Mouse (Mus musculus) MEL (cell line): ENCODE results near the gene Dgkg. TPM values are rescaled to one million over a fixed set of nuclear protein-coding genes. Genes with fewer than 3 reads are reported as not detected.

Experiments used
- DNase-seq: peaks from one replicate; pipeline ENCODE4 v3.0.0; 2011; ENCODE audit warnings: low read depth, low spot score
- H3K27ac ChIP-seq: 2 replicates; pipeline ENCODE4 v1.5.1; 2012; ENCODE audit warnings: low read depth, mild to moderate bottlenecking, control low read depth, low read length, moderate library complexity; ENCODE audit not compliant: control insufficient read depth
- H3K27me3 ChIP-seq, 2 experiments: fragments of 150-350 bp in 1 of 2; sonication (generic) in 1 of 2; 2 replicates each; pipeline ENCODE4 v1.6.1; 2012; ENCODE audit warnings: low read length in 2 of 2, mild to moderate bottlenecking in 2 of 2, improper control_type of control experiment in 1 of 2, moderate library complexity in 1 of 2; ENCODE audit not compliant: insufficient read depth in 2 of 2, control insufficient read depth in 1 of 2
- H3K36me3 ChIP-seq, 2 experiments: 2 replicates each; pipeline ENCODE4 v1.6.1; 2012 to 2014; ENCODE audit warnings: low read length in 2 of 2, improper control_type of control experiment in 1 of 2, inconsistent platforms in 1 of 2, mild to moderate bottlenecking in 1 of 2; ENCODE audit not compliant: insufficient read depth in 2 of 2, control insufficient read depth in 1 of 2
- H3K4me1 ChIP-seq, 2 experiments: fragments of 150-350 bp in 1 of 2; sonication (generic) in 1 of 2; 2 replicates each; pipeline ENCODE4 v1.6.1; 2012; ENCODE audit warnings: low read length in 2 of 2, improper control_type of control experiment in 1 of 2, mild to moderate bottlenecking in 1 of 2; ENCODE audit not compliant: insufficient read depth in 2 of 2, control insufficient read depth in 1 of 2
- H3K4me3 ChIP-seq, 2 experiments: fragments of 150-350 bp in 1 of 2; sonication (generic) in 1 of 2; 2 replicates each; pipeline ENCODE4 v1.5.1; 2012; ENCODE audit warnings: low read depth in 2 of 2, low read length in 2 of 2, mild to moderate bottlenecking in 2 of 2, moderate library complexity in 2 of 2, control low read depth in 1 of 2, improper control_type of control experiment in 1 of 2; ENCODE audit not compliant: control insufficient read depth in 1 of 2, insufficient read depth in 1 of 2
- H3K79me2 ChIP-seq: 2 replicates; pipeline ENCODE4 v1.6.1; 2012; ENCODE audit warnings: mild to moderate bottlenecking, low read length, moderate library complexity; ENCODE audit not compliant: control insufficient read depth, poor library complexity, insufficient read depth
- H3K9ac ChIP-seq: 2 replicates; pipeline ENCODE4 v1.6.1; 2012; ENCODE audit warnings: low read depth, mild to moderate bottlenecking, control low read depth, low read length, moderate library complexity; ENCODE audit not compliant: control insufficient read depth, poor library complexity, severe bottlenecking
- H3K9me3 ChIP-seq: fragments of 150-350 bp; sonication (generic); replicated peaks from 2 replicates; pipeline ENCODE4 v1.6.1; 2012; ENCODE audit warnings: mild to moderate bottlenecking, low read length, improper control_type of control experiment, moderate library complexity; ENCODE audit not compliant: insufficient read depth
- BHLHE40 ChIP-seq: IDR thresholded peaks from 2 replicates; pipeline ENCODE4 v1.6.1; 2012; ENCODE audit warnings: low read depth, mild to moderate bottlenecking, inconsistent platforms, low read length, improper control_type of control experiment, borderline replicate concordance
- CHD1 ChIP-seq: IDR thresholded peaks from 2 replicates; pipeline ENCODE4 v1.6.1; 2012; ENCODE audit warnings: low read depth, mild to moderate bottlenecking, inconsistent platforms, low read length, improper control_type of control experiment
- CHD2 ChIP-seq: IDR thresholded peaks from 2 replicates; pipeline ENCODE4 v1.6.1; 2011; ENCODE audit warnings: low read length, improper control_type of control experiment
- E2F4 ChIP-seq: IDR thresholded peaks from 2 replicates; pipeline ENCODE4 v1.6.1; 2011; ENCODE audit warnings: low read depth, low read length, improper control_type of control experiment, borderline replicate concordance
- ELF1 ChIP-seq: IDR thresholded peaks from 2 replicates; pipeline ENCODE4 v1.6.1; 2014; ENCODE audit warnings: low read depth, mild to moderate bottlenecking, inconsistent platforms, low read length, improper control_type of control experiment, moderate library complexity
- ETS1 ChIP-seq: IDR thresholded peaks from 2 replicates; pipeline ENCODE4 v1.6.1; 2012; ENCODE audit warnings: low read depth, mild to moderate bottlenecking, inconsistent platforms, low read length, improper control_type of control experiment, moderate library complexity
- GABPA ChIP-seq: IDR thresholded peaks from 2 replicates; pipeline ENCODE4 v1.6.1; 2012; ENCODE audit warnings: low read depth, mild to moderate bottlenecking, inconsistent platforms, low read length, improper control_type of control experiment, moderate library complexity
- HCFC1 ChIP-seq: IDR thresholded peaks from 2 replicates; pipeline ENCODE4 v1.6.1; 2012; ENCODE audit warnings: low read depth, mild to moderate bottlenecking, inconsistent platforms, low read length, improper control_type of control experiment, moderate library complexity
- KAT2A ChIP-seq: conservative IDR thresholded peaks from 2 replicates; pipeline ENCODE4 v1.6.1; 2012; ENCODE audit warnings: low read depth, low read length, improper control_type of control experiment, inconsistent platforms
- MAFK ChIP-seq: IDR thresholded peaks from 2 replicates; pipeline ENCODE4 v1.6.1; 2011; ENCODE audit warnings: low read depth, mild to moderate bottlenecking, low read length, improper control_type of control experiment, borderline replicate concordance
- MAZ ChIP-seq: IDR thresholded peaks from 2 replicates; pipeline ENCODE4 v1.6.1; 2012; ENCODE audit warnings: low read depth, mild to moderate bottlenecking, inconsistent platforms, low read length, improper control_type of control experiment
- MEF2A ChIP-seq: IDR thresholded peaks from 2 replicates; pipeline ENCODE4 v1.6.1; 2014; ENCODE audit warnings: low read depth, mild to moderate bottlenecking, inconsistent platforms, low read length, improper control_type of control experiment; ENCODE audit not compliant: poor library complexity, insufficient replicate concordance, severe bottlenecking; ENCODE audit errors: extremely low read depth
- MXI1 ChIP-seq: IDR thresholded peaks from 2 replicates; pipeline ENCODE4 v1.6.1; 2011; ENCODE audit warnings: mild to moderate bottlenecking, low read depth, low read length, improper control_type of control experiment
- MYC ChIP-seq: IDR thresholded peaks from 2 replicates; pipeline ENCODE4 v1.6.1; 2011; ENCODE audit warnings: low read depth, mild to moderate bottlenecking, low read length, improper control_type of control experiment, moderate library complexity
- NRF1 ChIP-seq: IDR thresholded peaks from 2 replicates; pipeline ENCODE4 v1.6.1; 2014; ENCODE audit warnings: low read depth, mild to moderate bottlenecking, inconsistent platforms, low read length, improper control_type of control experiment, moderate library complexity; ENCODE audit not compliant: poor library complexity, insufficient read depth, severe bottlenecking
- POLR2AphosphoS2 ChIP-seq: IDR thresholded peaks from 2 replicates; pipeline ENCODE4 v1.6.1; 2011; ENCODE audit warnings: low read length, improper control_type of control experiment
- RAD21 ChIP-seq: IDR thresholded peaks from 2 replicates; pipeline ENCODE4 v1.6.1; 2011; ENCODE audit warnings: mild to moderate bottlenecking, low read depth, low read length, improper control_type of control experiment
- RCOR1 ChIP-seq: IDR thresholded peaks from 2 replicates; pipeline ENCODE4 v1.6.1; 2012; ENCODE audit warnings: low read depth, mild to moderate bottlenecking, inconsistent platforms, low read length, improper control_type of control experiment
- SMC3 ChIP-seq: IDR thresholded peaks from 2 replicates; pipeline ENCODE4 v1.6.1; 2011; ENCODE audit warnings: low read depth, low read length, improper control_type of control experiment
- TBP ChIP-seq: IDR thresholded peaks from 2 replicates; pipeline ENCODE4 v1.8.0; 2011; ENCODE audit warnings: low read depth, low read length, improper control_type of control experiment
- TCF12 ChIP-seq: IDR thresholded peaks from 2 replicates; pipeline ENCODE4 v1.6.1; 2014; ENCODE audit warnings: low read depth, mild to moderate bottlenecking, inconsistent platforms, low read length, improper control_type of control experiment, moderate library complexity
- USF2 ChIP-seq, 2 experiments: IDR thresholded peaks; 2 replicates each; pipeline ENCODE4 v1.6.1; 2011 to 2012; ENCODE audit warnings: improper control_type of control experiment in 2 of 2, low read length in 2 of 2, borderline replicate concordance in 1 of 2, inconsistent platforms in 1 of 2, low read depth in 1 of 2, mild to moderate bottlenecking in 1 of 2; ENCODE audit not compliant: insufficient read depth in 1 of 2
- ZC3H11A ChIP-seq: IDR thresholded peaks from 2 replicates; pipeline ENCODE4 v1.6.1; 2012; ENCODE audit warnings: low read depth, mild to moderate bottlenecking, inconsistent platforms, low read length, improper control_type of control experiment
- ZMIZ1 ChIP-seq: IDR thresholded peaks from 2 replicates; pipeline ENCODE4 v1.6.1; 2012; ENCODE audit warnings: low read depth, mild to moderate bottlenecking, inconsistent platforms, low read length, improper control_type of control experiment, moderate library complexity
- ZNF384 ChIP-seq: IDR thresholded peaks from 2 replicates; pipeline ENCODE4 v1.6.1; 2012; ENCODE audit warnings: low read depth, mild to moderate bottlenecking, inconsistent platforms, low read length, improper control_type of control experiment
- polyA plus RNA-seq, 2 experiments: library from polyadenylated mRNA; stranded (reverse) in 1 of 2; unstranded in 1 of 2; fragments of >175 nt in 1 of 2; fragments of >200 nt in 1 of 2; gene quantifications; 2 replicates each; pipeline versions ENCODE4 v1.2.1 to v1.2.4; 2012; ENCODE audit warnings: low replicate concordance in 2 of 2, low read depth in 1 of 2; ENCODE audit not compliant: insufficient read length in 2 of 2, insufficient read depth in 1 of 2, missing spikeins in 1 of 2
- total RNA-seq: library from RNA; depleted of rRNA; stranded (reverse); fragments of 300-350 nt; gene quantifications from 2 replicates; pipeline ENCODE4 v1.2.3, GENCODE M21; 2012

Dgkg gene
- total and polyA plus RNA-seq, 3 experiments = not detected

DNA sequence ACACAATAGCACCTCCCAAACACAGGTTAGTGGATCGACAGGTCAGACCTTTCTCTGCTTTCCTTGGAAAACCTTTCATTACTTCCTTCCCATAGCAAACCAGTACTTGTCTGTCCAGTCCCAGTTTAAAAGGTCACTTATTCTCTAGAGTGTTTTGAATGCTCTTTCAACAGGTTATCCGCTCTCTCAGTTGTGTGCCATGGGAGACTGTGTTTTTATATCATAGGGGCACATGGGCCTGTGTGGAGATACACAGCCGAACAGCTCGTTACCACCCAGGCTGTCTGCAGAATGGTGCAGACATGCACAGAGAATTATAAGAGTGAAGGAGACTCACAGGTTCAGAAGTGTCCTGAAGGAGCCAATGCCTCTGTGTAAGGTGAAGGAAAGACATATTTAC, 26.7 kb downstream of the Dgkg start:
- no peak overlapping the region for H3K27ac ChIP-seq
- no peak for DNase-seq
- no peak overlapping the region for H3K9ac ChIP-seq
- no peaks in the 10 kb centered on the region for H3K27me3 ChIP-seq
- TF ChIP-seq POLR2AphosphoS2 (no peak), TCF12 (no peak), MAFK (no peak), BHLHE40 (no peak), RCOR1 (no peak), SMC3 (no peak), ZMIZ1 (no peak), MEF2A (no peak)
- no peak overlapping the region for H3K4me3 ChIP-seq
- H3K79me2 ChIP-seq = no peaks in the 10 kb centered on the region
- no peaks in the 10 kb centered on the region for H3K36me3 ChIP-seq
- no peaks in the 10 kb centered on the region for H3K4me1 ChIP-seq
- H3K9me3 ChIP-seq = no peaks in the 10 kb centered on the region

DNA sequence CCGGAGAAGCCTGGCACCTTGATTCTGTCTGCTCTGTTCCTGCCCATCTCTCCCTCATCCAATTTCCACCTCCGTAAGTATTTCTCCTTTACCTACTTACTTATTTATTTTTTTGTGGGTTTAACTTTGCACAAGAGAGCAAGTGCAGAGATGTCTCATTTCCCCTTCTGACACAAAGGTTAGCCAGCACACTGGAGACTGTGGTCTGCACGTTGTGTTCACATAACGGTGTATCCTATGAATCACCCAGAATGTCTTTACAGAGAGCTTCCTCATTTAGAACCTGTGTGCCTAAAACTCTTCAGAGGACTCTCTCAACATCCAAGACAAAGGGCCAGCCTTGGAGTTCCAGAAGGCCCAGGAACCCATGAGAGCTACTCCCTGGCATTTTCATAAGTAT, 27.1 kb downstream of the Dgkg start:
- TF ChIP-seq HCFC1 (no peak), NRF1 (no peak), MXI1 (no peak), MEF2A (no peak), RAD21 (no peak)
- no peak overlapping the region for H3K9ac ChIP-seq
- no peak for DNase-seq
- H3K79me2 ChIP-seq = no peaks in the 10 kb centered on the region
- H3K4me3 ChIP-seq = no peak overlapping the region
- no peak overlapping the region for H3K27ac ChIP-seq
- no peaks in the 10 kb centered on the region for H3K9me3 ChIP-seq
- no peaks in the 10 kb centered on the region for H3K27me3 ChIP-seq
- no peaks in the 10 kb centered on the region for H3K4me1 ChIP-seq
- H3K36me3 ChIP-seq = no peaks in the 10 kb centered on the region

DNA sequence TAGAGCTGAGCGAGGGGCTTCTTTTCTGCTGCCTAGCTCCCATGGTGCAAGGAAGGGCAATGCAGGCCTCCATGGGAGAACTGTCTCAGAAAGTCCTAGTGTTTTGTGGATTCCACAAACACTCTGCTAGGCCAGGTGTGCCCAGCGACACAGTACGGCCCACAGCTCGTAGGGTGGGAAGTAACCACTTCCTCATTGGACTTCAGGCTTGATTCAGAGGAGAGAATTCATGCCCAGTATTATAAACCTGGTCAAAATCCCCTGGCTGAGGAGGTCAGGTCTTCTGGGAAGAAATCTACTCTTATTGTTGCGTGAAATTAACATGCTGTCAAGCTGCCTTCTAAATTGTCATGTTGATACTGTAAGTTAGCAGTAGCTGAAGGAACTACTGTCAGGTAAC, 31.0 kb downstream of the Dgkg start:
- H3K4me3 ChIP-seq = no peak overlapping the region
- no peaks in the 10 kb centered on the region for H3K4me1 ChIP-seq
- no peaks in the 10 kb centered on the region for H3K9me3 ChIP-seq
- H3K27ac ChIP-seq = no peak overlapping the region
- H3K27me3 ChIP-seq = no peaks in the 10 kb centered on the region; a peak in 1 of 4 replicates
- DNase-seq = no peak
- H3K79me2 ChIP-seq = no peaks in the 10 kb centered on the region
- H3K36me3 ChIP-seq = no peaks in the 10 kb centered on the region
- H3K9ac ChIP-seq = no peak overlapping the region
- TF ChIP-seq KAT2A (no peak), CHD2 (no peak), HCFC1 (no peak), ETS1 (no peak), ELF1 (no peak), POLR2AphosphoS2 (no peak), RAD21 (no peak), ZNF384 (no peak), TBP (no peak), CHD1 (no peak), SMC3 (no peak), MAZ (no peak), MYC (no peak), ZC3H11A (no peak), USF2 (IDR thresholded peaks at IDR 0.05; ENCODE audit: borderline replicate concordance in 1 of 2, insufficient read depth in 1 of 2, low read depth in 1 of 2, low read length in 2 of 2) (no peak), MAFK (no peak), GABPA (no peak), E2F4 (no peak), RCOR1 (no peak)
